Mouse (Mus musculus) adrenal gland, adult (tissue): ENCODE data around the gene Isyna1.

Experiments used
- DNase-seq, 2 experiments: peaks; one replicate each; pipeline ENCODE4 v3.0.0; 2022 to 2023; ENCODE audit warnings: low spot score in 1 of 2; ENCODE audit not compliant: inconsistent age in 2 of 2

The Isyna1 gene

DNA sequence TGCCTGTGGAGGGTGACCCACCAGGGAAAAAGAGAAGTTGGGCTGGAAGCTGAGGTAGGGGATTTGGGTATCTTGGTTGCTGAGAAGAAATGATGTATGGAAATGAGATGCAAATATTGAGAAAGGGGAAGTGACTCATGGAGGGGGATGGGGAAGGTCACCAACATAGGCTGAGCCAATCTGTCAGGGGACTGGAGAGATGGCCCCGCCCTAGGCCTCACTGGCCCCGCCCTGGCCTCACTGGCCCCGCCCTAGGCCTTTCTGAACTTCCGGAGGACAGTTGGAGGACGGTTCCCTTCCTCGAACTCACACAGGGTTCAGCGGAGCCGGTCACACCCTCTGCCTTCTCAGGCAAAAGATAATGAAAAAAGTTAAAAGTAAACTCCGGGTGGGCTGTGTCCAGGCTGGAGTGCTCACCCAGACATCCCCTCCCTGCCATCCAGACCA, 24.7 kb downstream of the Isyna1 start:
- DNase-seq: peak; percentile 58 to 73

DNA sequence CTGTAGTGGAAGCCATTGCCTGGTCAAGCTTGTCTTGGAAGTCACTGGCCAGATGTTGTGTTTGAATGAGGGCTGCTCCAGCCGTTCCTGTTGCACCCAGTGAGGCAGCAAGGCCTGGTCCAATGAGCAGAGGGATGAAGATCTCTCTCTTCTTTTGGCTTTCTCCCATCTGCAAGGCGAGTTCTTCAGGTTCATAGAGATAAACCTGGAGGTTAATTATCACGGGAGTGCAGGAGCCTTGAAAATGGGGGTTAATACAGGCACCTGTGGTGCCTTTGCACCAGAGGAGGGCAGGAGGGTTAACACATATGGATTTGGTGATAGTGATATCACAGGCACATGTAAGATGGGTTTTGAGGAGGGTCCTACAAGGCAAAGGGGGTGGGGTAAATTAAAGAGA, 28.0 kb downstream of the Isyna1 start:
- DNase-seq: no peak

GRCm38 (mm10) chr8:70625104-70625503, 30.9 kb downstream of the Isyna1 start:
- DNase-seq: peak in 1 of 2 experiments; percentile 80

- DNase-seq: no peak
Observed at GRCm38 (mm10) chr8:70627041-70627440, 32.9 kb downstream of the Isyna1 start.

- no peak for DNase-seq
Observed at GRCm38 (mm10) chr8:70628986-70629490, 34.9 kb downstream of the Isyna1 start.

GRCm38 (mm10) chr8:70629574-70630531, 35.7 kb downstream of the Isyna1 start:
- peak; percentile 94 to 98 for DNase-seq

- peak; percentile 89 to 91 for DNase-seq
Observed at GRCm38 (mm10) chr8:70630532-70631381, 36.6 kb downstream of the Isyna1 start.

DNA sequence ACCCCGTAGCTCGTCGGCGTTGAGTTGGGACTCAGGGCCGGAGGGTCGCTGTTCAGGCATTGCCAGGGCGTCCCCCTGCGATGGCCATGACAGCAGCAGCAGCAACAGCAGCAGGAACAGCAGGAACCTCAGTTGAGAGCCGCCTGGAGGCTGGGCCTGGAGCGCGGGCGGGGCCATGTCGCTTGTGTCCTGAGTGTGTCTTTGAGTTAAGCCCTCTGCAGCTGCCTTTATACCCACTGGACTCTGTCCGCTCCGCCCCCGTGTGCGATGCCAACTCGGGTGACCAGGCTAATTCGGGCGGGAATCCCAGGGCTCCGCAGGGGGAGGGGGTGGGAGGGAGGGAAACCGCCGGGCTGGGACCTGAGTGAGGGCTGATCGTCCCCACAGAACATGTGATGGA, 37.3 kb downstream of the Isyna1 start:
- DNase-seq: peak; percentile 64 to 72

DNA sequence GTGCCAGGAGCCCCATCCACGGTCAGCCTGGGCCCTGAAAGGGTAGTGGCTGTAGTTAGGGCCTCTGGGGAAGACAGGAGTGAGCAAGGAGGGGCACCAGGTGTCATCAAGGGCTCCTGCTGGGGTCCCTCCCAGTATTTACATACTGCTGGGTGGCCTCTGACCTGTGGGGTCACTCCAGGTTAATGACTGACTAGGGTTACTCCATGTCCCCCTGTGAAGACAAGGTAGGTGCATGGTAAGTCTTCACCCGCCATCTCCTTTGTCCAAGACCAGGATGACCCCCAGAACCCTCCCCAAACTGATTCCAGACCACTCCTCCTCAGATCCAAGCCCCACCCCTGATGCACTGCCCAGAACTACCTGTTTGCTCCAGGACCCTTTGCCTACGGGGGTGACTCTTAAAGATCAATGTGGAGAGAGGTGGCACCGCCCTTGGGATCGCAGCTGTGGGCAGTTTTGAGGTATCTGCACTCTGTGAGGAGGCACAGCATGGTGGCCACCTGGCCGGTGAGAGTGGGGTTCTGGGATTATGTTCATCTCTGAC, 38.2 kb downstream of the Isyna1 start, which contains the start of gene Gdf15:
Gene Gdf15, minus strand, starts transcription at position 111 of the 547 bp plus-strand sequence.
- no peak for DNase-seq

DNA sequence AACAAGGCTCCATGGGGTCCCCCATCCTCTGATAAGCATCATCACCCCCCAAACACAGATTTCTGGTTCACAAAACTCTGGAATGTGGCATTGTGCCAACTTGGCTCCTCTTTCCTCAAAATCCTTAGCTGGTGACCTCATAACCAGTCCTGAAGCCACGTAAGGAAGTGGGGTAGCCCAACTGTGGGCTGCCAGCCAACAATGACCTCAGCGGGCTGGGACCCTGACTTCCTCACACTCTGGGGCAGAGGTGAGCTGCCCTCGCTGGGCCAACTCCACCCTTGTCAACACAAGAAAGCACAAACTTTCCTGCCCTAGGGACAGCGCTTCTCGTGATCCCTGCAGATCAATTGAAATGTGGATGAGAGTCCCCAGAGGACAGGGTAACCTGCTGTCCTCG, 39.9 kb downstream of the Isyna1 start:
- peak; percentile 82 to 87 for DNase-seq

- DNase-seq: no peak
Observed at GRCm38 (mm10) chr8:70635527-70635926, 41.4 kb downstream of the Isyna1 start.

DNA sequence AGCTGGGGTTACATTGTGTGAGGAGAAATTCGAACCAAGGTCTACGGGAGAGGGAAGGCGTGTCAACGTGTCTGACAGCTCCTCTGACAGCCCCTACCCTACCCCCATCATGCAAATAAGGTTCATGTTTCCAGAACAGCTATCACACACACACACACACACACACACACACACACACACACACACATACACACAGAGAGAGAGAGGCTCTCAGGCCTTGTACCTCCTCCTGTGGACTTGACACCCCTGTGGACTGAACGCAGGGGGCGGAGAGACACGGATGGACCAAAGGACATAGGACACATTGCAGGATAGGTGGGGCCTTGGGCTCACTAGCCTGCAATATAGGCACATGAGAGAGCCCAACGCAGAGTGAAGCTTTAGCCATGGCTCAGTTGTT, 42.7 kb downstream of the Isyna1 start:
- no peak for DNase-seq

DNA sequence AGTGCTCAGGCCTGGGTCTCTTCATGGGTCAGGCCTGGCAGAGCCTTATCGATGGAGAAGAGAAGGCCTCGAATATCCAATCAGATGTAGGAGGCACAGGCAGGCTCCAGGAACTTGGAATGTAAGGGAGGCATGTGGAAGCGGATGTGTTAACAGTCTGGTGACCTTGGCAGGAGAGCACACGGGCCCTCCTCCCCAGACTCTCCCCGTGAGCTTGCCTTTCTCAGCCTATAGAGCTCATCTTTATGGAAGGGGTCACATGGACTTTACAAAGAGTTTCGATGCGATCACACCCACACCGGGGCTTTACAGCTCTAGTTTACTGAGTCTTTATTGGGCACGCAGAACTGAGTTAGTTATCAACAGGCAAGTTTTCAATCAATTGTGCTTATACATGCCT, 44.6 kb downstream of the Isyna1 start:
- DNase-seq: no peak

GRCm38 (mm10) chr8:70643019-70643418, 48.8 kb downstream of the Isyna1 start:
- DNase-seq: no peak

GRCm38 (mm10) chr8:70644065-70644464, 49.9 kb downstream of the Isyna1 start:
- no peak for DNase-seq

DNA sequence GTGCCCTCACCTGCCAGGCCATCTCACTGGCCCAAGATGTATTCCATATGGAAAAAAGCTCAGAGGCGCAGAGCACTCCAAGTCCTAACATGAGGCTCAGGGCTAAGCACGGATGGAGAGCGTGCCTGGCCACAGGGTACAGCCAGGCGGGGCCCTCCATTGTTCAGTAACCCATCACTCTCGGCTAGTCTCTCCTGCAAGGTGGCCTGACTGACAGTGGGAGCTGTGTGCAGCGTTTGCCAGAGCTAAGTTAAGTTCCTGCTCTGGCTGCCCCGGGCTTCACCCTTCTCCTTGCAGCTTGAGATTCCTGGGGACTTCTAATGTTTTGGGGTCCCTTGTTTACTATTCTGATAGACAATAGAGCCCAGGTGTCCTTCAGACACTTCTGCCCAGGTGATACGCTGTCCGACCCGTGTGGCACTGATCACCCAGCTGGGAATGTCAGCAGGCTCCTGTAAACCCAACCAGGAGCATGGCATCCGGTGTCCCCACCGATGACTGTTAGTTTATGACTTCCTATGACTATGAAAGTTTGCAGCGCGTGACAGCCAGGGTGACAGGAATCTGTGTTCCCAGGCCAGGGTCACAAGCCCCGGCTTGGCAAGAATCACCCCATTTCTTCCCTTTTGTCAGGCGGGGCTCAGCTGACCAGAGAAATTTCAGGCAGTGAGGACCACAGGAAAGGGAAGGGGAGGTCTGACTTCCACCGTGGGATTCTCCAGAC, 51.5 kb downstream of the Isyna1 start:
- peak; percentile 85 to 91 for DNase-seq

DNA sequence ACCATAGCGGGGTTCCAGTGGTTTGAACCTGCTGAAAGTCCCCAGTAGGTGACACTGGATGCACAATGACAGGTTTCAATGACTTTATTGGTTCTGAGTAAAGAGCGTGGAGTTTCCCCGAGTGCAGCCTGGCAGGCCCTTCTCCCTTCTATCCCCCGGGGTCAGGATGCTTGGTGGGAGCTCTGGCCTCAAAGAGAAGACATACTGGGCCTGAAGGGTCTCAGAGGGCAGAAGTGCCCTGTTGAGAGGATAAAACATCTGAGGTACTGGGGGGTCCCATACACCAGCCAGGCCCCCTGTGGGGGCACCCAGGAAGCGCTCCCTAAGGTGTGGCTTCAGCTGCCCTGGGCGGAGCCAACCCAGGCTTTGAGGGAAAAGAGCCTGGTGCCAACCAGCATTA, 52.2 kb downstream of the Isyna1 start:
- DNase-seq: peak in 1 of 2 experiments; percentile 74

GRCm38 (mm10) chr8:70646775-70647174, 52.6 kb downstream of the Isyna1 start:
- DNase-seq: peak; percentile 82 to 90
